Mouse (Mus musculus): ENCODE measurements around the gene Ftsj3.

Ftsj3 gene

DNA sequence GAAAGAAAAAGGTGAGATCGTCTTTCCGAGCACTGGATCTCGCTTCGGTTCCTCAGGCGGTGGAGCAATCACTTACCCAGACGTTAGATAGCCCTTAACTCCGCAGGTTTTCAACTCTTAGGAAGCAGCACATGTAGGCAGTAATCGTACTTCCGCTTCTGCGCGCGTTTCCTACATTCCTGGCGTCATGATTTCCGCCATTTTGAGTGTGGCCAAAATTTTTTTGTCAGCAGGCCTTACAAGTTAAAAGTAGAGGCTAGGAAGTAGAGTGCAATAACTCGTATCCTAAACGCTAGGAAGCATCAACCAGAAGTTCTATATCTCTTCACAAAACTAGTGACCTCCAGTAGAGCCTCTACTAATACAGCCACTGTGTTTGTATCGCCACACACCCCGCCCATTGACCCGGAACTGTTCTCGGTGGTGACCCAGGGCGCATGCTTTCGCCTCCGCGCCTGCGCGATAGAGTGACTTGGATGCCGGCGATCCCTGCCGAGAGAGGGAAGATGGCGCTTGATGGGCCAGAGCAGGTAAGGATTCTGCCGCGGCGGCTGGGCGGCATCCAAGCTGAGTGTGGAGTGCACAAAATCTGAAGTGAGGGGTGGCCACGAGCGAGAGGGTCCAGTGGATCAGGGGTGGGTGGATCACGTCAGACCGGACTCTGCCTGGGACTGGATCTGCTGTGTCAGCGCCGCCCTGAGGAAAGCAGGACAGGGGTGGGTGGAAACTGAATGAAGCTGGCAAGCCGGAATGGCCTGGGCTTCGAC, at the start of gene Ftsj3, which contains the start of gene Psmc5:
Gene Ftsj3 (minus strand): TSS at position 395 of the 767 bp plus-strand sequence.
Gene Psmc5 (plus strand): TSS at position 470 of the 767 bp plus-strand sequence.
- DNase-seq (ENCODE audit: low spot score): peak; percentile 98

- no peak for DNase-seq (ENCODE audit: low spot score)
Observed at GRCm38 (mm10) chr11:106305348-106306064, 49.6 kb upstream of the Ftsj3 start.

DNA sequence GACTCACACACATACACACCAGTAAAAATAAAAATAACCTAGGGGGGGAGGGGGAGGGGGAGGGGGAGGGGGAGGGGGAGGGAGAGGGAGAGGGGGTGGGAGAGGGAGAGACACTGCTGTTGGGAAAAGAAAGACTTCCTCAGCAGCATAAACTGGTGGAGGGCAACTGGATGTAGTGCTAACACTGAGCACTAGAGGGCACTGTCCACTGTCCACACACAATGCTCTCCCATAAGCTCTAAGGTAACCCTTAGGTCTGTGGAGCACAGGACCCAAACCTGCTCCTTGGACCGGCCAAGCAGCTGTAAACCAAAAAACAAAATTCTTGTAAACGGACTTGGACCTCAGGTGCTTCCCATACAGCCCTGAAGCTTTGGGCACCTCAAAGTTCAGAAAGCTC, 46.8 kb upstream of the Ftsj3 start:
- DNase-seq (ENCODE audit: low spot score): peak; percentile 52

DNA sequence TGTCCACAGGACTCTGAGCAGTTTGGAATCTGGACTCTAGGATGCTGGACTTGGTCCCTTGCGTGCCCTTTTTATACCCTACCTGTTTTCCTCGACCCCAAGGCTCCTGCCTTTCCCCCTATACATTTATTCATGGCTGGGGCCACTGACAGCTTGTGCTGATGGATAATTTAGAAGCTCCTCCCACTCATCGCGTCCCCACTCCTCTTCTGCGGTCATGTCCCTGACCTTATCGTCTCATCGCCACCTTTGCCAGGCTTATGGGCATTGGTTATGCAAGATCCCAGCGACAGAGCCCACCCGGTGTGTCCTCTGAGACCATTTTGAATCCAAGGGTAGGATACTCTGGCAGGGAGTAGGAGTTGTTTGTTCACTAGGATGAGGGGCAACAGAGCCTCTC, 45.9 kb upstream of the Ftsj3 start, which contains the start of gene Gh:
Gene Gh (minus strand): TSS at position 101 of the 400 bp plus-strand sequence.
- DNase-seq (ENCODE audit: low spot score): no peak

DNA sequence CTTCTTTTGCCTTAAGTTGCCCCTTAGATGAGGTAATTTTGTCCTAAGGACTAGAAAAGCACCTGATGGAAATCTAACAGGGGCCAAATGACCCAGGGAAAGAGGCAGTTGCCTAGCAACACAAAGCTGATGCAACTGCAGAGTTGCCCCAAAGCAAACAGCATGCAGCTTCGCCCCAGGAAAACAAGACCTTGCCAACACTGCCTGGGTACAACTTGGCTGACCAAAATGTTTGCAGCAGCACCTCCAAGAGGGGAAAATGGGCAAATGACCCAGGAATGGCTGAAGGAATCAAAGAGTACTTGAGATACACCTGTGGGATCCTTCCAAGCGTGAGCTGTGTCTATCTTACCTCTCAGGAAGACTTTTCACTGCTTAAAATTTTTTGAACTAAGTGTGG, 36.0 kb upstream of the Ftsj3 start:
- DNase-seq (ENCODE audit: low spot score): no peak

- DNase-seq (ENCODE audit: low spot score): no peak
Observed at GRCm38 (mm10) chr11:106290376-106290775, 34.5 kb upstream of the Ftsj3 start.

DNA sequence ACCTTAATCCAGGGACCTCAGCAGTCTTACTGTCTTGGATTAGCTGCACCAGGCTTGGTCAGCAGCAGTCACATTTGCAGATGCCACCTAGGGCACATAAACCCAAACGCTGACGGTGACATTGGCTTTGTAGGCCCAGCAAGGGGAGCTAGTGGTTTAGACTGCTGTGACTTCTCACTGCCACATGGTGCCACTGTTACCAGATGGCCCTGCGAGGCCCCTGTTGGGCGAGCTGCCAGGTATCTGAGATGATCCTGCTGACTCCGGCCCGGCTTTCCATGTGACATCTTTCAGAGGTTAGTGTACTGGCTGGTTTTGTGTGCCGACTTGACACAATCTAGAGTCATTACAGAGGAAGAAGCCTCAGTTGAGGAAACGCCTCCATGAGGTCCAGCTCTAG, 33.5 kb upstream of the Ftsj3 start:
- DNase-seq (ENCODE audit: low spot score): peak; percentile 55

- no peak for DNase-seq (ENCODE audit: low spot score)
Observed at GRCm38 (mm10) chr11:106286987-106287386, 31.1 kb upstream of the Ftsj3 start.

DNA sequence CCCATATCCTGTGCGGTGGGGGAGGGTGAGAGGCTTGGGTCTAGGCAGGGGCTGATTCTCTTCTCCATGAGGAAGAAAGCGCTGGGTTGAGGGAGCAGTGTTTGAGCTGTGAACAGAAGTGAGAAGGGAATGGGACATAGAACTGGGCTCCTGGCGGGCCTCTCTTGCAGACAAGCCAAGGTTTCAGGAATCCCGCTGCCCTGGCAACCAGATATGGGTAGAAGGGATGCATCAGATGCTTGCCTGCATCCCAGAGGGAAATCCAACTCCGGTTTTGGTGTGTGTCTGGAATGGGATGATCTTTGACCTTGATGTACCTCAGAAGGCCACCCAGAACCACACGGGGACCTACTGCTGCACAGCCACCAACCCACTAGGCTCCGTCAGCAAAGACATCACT, 30.3 kb upstream of the Ftsj3 start:
- DNase-seq (ENCODE audit: low spot score): no peak

DNA sequence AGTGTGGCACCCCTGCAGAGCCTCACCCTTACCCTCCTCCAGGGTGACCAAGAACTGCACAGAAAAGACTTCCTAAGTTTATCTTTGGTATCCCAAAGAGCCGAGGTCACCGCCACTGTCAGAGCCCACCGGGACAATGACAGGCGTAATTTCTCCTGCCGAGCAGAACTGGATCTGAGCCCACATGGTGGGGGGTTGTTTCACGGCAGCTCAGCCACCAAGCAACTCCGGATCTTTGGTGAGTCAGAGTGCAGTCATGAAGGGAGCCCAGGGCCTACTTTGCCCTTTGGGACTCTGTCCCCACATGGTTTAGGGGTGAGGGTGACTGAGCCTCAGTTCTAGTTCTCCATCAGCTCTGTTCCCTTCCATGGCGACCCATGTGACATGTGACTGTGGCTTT, 28.2 kb upstream of the Ftsj3 start:
- DNase-seq (ENCODE audit: low spot score): no peak

- DNase-seq (ENCODE audit: low spot score): no peak
Observed at GRCm38 (mm10) chr11:106283371-106283770, 27.5 kb upstream of the Ftsj3 start.

- no peak for DNase-seq (ENCODE audit: low spot score)
Observed at GRCm38 (mm10) chr11:106282452-106282851, 26.6 kb upstream of the Ftsj3 start.

GRCm38 (mm10) chr11:106276454-106276853, 20.6 kb upstream of the Ftsj3 start, which contains the start of gene Tcam1:
Tcam1 (plus strand) TSS chr11:106276672.
- DNase-seq (ENCODE audit: low spot score): peak; percentile 88

DNA sequence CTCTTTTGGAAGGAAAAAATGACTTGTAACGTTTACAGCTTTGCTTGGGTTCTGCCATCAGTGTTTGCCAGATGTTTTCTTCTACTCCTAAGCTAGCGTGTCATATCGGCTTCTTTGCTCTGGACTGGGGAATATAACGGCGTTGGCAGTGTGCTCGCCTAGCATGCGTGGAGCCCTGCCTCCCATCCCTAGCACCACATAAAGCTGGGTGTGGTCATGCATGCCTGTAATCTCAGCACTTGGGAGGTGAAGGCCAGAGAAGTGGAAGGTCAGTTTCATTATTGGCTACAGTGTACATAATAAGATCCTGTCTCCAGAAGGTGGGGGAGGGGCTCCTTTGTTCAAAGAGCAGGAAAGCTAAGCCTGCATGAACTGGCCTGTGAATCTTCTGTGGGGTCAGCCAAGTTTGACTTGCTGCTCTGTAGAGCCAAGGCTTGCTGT, 19.1 kb upstream of the Ftsj3 start:
- no peak for DNase-seq (ENCODE audit: low spot score)

DNA sequence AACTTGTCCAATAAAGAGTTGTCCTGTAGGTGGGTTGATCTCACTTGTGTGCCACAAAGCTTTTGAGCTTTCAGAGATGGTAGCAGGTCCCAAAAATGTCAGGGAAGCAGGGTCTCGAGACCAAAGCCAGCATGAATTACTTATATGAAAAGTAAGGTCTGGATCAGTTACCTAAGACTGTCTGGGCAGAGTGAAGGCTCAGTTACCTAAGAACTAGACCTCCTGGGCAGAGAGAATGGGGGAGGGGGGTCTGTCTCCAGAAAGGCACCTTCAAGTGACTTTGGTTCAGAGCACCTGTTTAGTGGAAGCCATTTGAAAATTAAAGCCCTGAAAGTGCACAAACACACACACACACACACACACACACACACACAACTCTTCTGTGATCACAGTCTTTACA, 18.5 kb upstream of the Ftsj3 start:
- DNase-seq (ENCODE audit: low spot score): no peak

- DNase-seq (ENCODE audit: low spot score): no peak
Observed at GRCm38 (mm10) chr11:106273811-106274210, 17.9 kb upstream of the Ftsj3 start.

GRCm38 (mm10) chr11:106273311-106273684, 17.4 kb upstream of the Ftsj3 start:
- DNase-seq (ENCODE audit: low spot score): no peak

GRCm38 (mm10) chr11:106272644-106273310, 16.9 kb upstream of the Ftsj3 start, which contains the start of gene Smarcd2:
Smarcd2 (minus strand) TSS chr11:106272972.
- DNase-seq (ENCODE audit: low spot score): peak; percentile 100

GRCm38 (mm10) chr11:106271794-106272643, 16.1 kb upstream of the Ftsj3 start:
- DNase-seq (ENCODE audit: low spot score): no peak

GRCm38 (mm10) chr11:106271131-106271793, 15.4 kb upstream of the Ftsj3 start:
- no peak for DNase-seq (ENCODE audit: low spot score)

DNA sequence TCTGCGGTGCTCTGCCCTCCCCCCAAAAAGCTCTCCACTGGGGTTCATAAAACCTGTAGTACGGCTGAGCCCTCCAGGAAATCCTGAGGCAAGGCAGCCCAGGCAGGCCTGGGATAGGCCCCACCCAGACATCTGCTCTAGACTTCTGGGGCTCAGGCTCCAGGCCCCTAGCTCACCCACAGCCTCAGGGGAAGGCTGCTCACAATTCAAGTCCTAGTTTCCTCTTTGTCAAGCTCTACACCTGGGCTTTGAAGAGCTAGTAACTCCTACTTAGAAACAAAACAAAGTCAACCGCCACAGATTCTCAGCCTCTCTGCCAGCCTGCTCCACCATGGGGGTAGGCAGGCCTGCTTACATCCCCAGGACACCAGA, 13.2 kb upstream of the Ftsj3 start:
- no peak for DNase-seq (ENCODE audit: low spot score)

Measured in ovary, postnatal 36 days (tissue).